In genomic region chr12:99999726-100000125, GRCm38 (mm10) we compare ENCODE assay signal across 23 mouse cellular contexts. TPM values are rescaled to one million over a fixed set of nuclear protein-coding genes. Genes with fewer than 3 reads are reported as not detected.
A peak's percentile ranks its signal among the peaks of the same experiment; 100 is the strongest.
DNase-seq lines count a peak whose midpoint lies in the region; ATAC-seq and TF ChIP-seq lines count a peak whose summit lies in the region.
"Had no signal": no experiment of that assay in that cellular context is flagged by ENCODE, and none has a peak within 500 bp of the region (broad histone marks: within the 10 kb centered on the region; RNA-seq: fewer than 3 reads in every experiment).

No protein-coding gene starts in this region.

- intact Hi-C loops in heart, postnatal 25 days (cut with DNase I), result no loop called here

- no peak overlapping the region for H3K9ac ChIP-seq in hindbrain, embryonic 16.5 days (ENCODE audit: low read depth, low read length)
- H3K9ac ChIP-seq: embryonic facial prominence, embryonic 12.5 days; forebrain, embryonic 13.5 days; forebrain, embryonic 15.5 days; forebrain, postnatal 0 days had no signal

- WGBS in hindbrain, embryonic 16.5 days, result 87% methylated on average over 5 of the region's 5 CpGs

- H3K36me3 ChIP-seq in hindbrain, embryonic 16.5 days (ENCODE audit: control insufficient read depth, insufficient read depth, low read length), result no peaks in the 10 kb centered on the region
- H3K36me3 ChIP-seq: embryonic facial prominence, embryonic 10.5 days; embryonic facial prominence, embryonic 12.5 days; forebrain, embryonic 15.5 days had no signal

- peak overlapping the region; percentile 57 for H3K27ac ChIP-seq in layer of hippocampus, adult 2 months
- H3K27ac ChIP-seq in hindbrain, embryonic 16.5 days (ENCODE audit: low read depth, low read length), result no peak overlapping the region
- H3K27ac ChIP-seq: embryonic facial prominence, embryonic 10.5 days; embryonic facial prominence, embryonic 12.5 days; forebrain, embryonic 13.5 days; forebrain, embryonic 15.5 days had no signal

- no peaks in the 10 kb centered on the region for H3K9me3 ChIP-seq in hindbrain, embryonic 16.5 days (ENCODE audit: control insufficient read depth, low read length)
- H3K9me3 ChIP-seq: embryonic facial prominence, embryonic 10.5 days; embryonic facial prominence, embryonic 12.5 days; forebrain, embryonic 13.5 days; forebrain, embryonic 15.5 days had no signal

- H3K4me1 ChIP-seq in hindbrain, embryonic 16.5 days (ENCODE audit: control insufficient read depth, insufficient read depth, low read depth, low read length), result peaks cover 3% of the 10 kb centered on the region; the same call in 1 of the 2 replicates
- H3K4me1 ChIP-seq: embryonic facial prominence, embryonic 10.5 days; embryonic facial prominence, embryonic 12.5 days; forebrain, embryonic 13.5 days had no signal

- peak; percentile 73 for DNase-seq in heart, adult 11 months
- DNase-seq in heart, postnatal 25 days (ENCODE audit: low spot score), result no peak
- DNase-seq in layer of hippocampus, adult 2 months (ENCODE audit: low spot score in 2 of 2), result no peak
- no peak for DNase-seq in layer of hippocampus, adult 18-20 months (ENCODE audit: low spot score in 2 of 2)
- peak; percentile 59 for DNase-seq in ZHBTc4 (ENCODE audit: low read depth, low spot score)
- DNase-seq: adrenal gland, adult 2 months; adrenal gland, postnatal 10 days; adrenal gland, postnatal 25 days; B cell, adult 2 months; cerebellum, adult 11-12 months; cerebellum, adult 2 months; cerebellum, adult 9-10 months; cerebellum, postnatal 10 days; cerebellum, postnatal 25 days; forebrain, postnatal 0 days had no signal

- no peak for TF ChIP-seq CTCF in layer of hippocampus, adult 2 months (conservative IDR thresholded peaks at IDR 0.05)

- no peak overlapping the region for H3K4me2 ChIP-seq in hindbrain, embryonic 16.5 days (ENCODE audit: low read length)
- H3K4me2 ChIP-seq: embryonic facial prominence, embryonic 12.5 days; forebrain, embryonic 13.5 days; forebrain, embryonic 15.5 days had no signal

- H3K4me3 ChIP-seq in layer of hippocampus, adult 2 months, result no peak overlapping the region
- H3K4me3 ChIP-seq in hindbrain, embryonic 16.5 days (ENCODE audit: low read length), result no peak overlapping the region
- H3K4me3 ChIP-seq: embryonic facial prominence, embryonic 10.5 days; embryonic facial prominence, embryonic 12.5 days; forebrain, embryonic 13.5 days; forebrain, embryonic 15.5 days had no signal

- H3K27me3 ChIP-seq in hindbrain, embryonic 16.5 days (replicated peaks; ENCODE audit: control insufficient read depth, insufficient read depth, low read length), result no peaks in the 10 kb centered on the region
- H3K27me3 ChIP-seq: CH12.LX; embryonic facial prominence, embryonic 12.5 days; forebrain, embryonic 13.5 days; forebrain, embryonic 15.5 days had no signal

- no peak for ATAC-seq in hindbrain, embryonic 16.5 days
- ATAC-seq: CD4-positive, CD25-positive, alpha-beta regulatory T cell, adult 4 months; forebrain, embryonic 13.5 days; forebrain, embryonic 15.5 days; forebrain, postnatal 0 days had no signal

RNA-seq across cellular contexts. Expression of gene Kcnk13, which starts 35.4 kb away (rescaled TPM):
- under 1 TPM; 0.22 to 0.36 TPM for total RNA-seq in heart, postnatal 25 days (2021)
- total RNA-seq in layer of hippocampus, adult 2 months (2021), result 1 to 10 TPM; 6.2 to 6.9 TPM
- total RNA-seq in layer of hippocampus, adult 18-20 months (2021), result 1 to 10 TPM; 8.1 to 8.7 TPM
- polyA plus RNA-seq in hindbrain, embryonic 16.5 days (2015; fragmentation: Nextera tagmentation; extraction: Ambion mirVana), result 1.1 and 1.5 TPM in 2 replicates
- total RNA-seq: MEL had no signal
- polyA plus RNA-seq: CD4-positive, CD25-positive, alpha-beta regulatory T cell, adult 4 months had no signal

Comparison
In these comparisons a context has a peak if more than half of its experiments do, and no peak if none do; other contexts are left out.
1. DNase-seq: peak in heart, adult 11 months (single experiment) and ZHBTc4 (single experiment); none in heart, postnatal 25 days (single experiment), layer of hippocampus, adult 2 months (0 of 2) and layer of hippocampus, adult 18-20 months (0 of 2).
2. RNA of gene Kcnk13, which starts 35.4 kb away (total RNA-seq): 8.1 to 8.7 TPM in layer of hippocampus, adult 18-20 months and 6.2 to 6.9 TPM in layer of hippocampus, adult 2 months; 0.22 to 0.36 TPM in heart, postnatal 25 days; every median in the first group is over 4 times any median in the second.